Mouse (Mus musculus) heart, embryonic 12.5 days (tissue): ENCODE data around the gene Gm29609. TPM values are rescaled to one million over a fixed set of nuclear protein-coding genes. Genes with fewer than 3 reads are reported as not detected.
A peak's percentile ranks its signal among the peaks of the same experiment; 100 is the strongest.

Source experiments
- ATAC-seq: fragments of 200-750 bp; cut with Nextera tagmentation; 2 replicates; pipeline ENCODE4 v1.8.0; 2017; ENCODE audit warnings: moderate TSS enrichment, moderate library complexity; ENCODE audit not compliant: insufficient number of reproducible peaks, low FRiP score
- H3K27ac ChIP-seq: fragments of 300-500 bp; sonication (generic); 2 replicates; pipeline ENCODE4 v1.5.1; 2016; ENCODE audit warnings: mild to moderate bottlenecking, moderate library complexity; ENCODE audit not compliant: poor library complexity, severe bottlenecking
- H3K27me3 ChIP-seq: fragments of 300-500 bp; sonication (generic); replicated peaks from 2 replicates; pipeline ENCODE4 v1.6.1; 2016; ENCODE audit warnings: mild to moderate bottlenecking, moderate library complexity
- H3K36me3 ChIP-seq: fragments of 300-500 bp; sonication (generic); 2 replicates; pipeline ENCODE4 v1.6.1; 2016; ENCODE audit warnings: mild to moderate bottlenecking, moderate library complexity
- H3K4me1 ChIP-seq: fragments of 300-500 bp; sonication (generic); replicated peaks from 2 replicates; pipeline ENCODE4 v1.6.1; 2016; ENCODE audit warnings: mild to moderate bottlenecking
- H3K4me2 ChIP-seq: fragments of 300-500 bp; sonication (generic); 2 replicates; pipeline ENCODE4 v1.6.1; 2016; ENCODE audit warnings: mild to moderate bottlenecking, moderate library complexity
- H3K4me3 ChIP-seq: fragments of 300-500 bp; sonication (generic); 2 replicates; pipeline ENCODE4 v1.5.1; 2016; ENCODE audit warnings: mild to moderate bottlenecking
- H3K9ac ChIP-seq: fragments of 300-500 bp; sonication (generic); 2 replicates; pipeline ENCODE4 v1.6.1; 2016; ENCODE audit warnings: mild to moderate bottlenecking, moderate library complexity
- H3K9me3 ChIP-seq: fragments of 300-500 bp; sonication (generic); replicated peaks from 2 replicates; pipeline ENCODE4 v1.6.1; 2016; ENCODE audit warnings: mild to moderate bottlenecking, moderate library complexity
- WGBS: fragments of 180-500 bp; shearing (Covaris S2); methylation state at CpG from one replicate; pipeline ENCODE4 v1.1.7; 2016; 5-methylcytosine and 5-hydroxymethylcytosine counted together
- polyA plus RNA-seq: library from polyadenylated mRNA; unstranded; fragments of >200 nt; fragmentation: Nextera tagmentation; extraction: Ambion mirVana; gene quantifications from 2 replicates; pipeline ENCODE4 v1.2.1, GENCODE M21; 2016

Gene Gm29609
- polyA plus RNA-seq, 1 experiment from 2014 or later = 1.3 TPM

GRCm38 (mm10) chr5:31197072-31197471, 17.4 kb upstream of the Gm29609 start:
- H3K4me1 ChIP-seq = peaks cover 23% of the 10 kb centered on the region
- H3K9ac ChIP-seq = no peak overlapping the region
- ATAC-seq = no peak
- peaks cover 5% of the 10 kb centered on the region for H3K9me3 ChIP-seq
- no peak overlapping the region for H3K27ac ChIP-seq
- WGBS = 94% methylated on average over 12 of the region's 12 CpGs
- no peaks in the 10 kb centered on the region for H3K27me3 ChIP-seq
- peaks cover 62% of the 10 kb centered on the region for H3K36me3 ChIP-seq
- no peak overlapping the region for H3K4me3 ChIP-seq
- H3K4me2 ChIP-seq = no peak overlapping the region

DNA sequence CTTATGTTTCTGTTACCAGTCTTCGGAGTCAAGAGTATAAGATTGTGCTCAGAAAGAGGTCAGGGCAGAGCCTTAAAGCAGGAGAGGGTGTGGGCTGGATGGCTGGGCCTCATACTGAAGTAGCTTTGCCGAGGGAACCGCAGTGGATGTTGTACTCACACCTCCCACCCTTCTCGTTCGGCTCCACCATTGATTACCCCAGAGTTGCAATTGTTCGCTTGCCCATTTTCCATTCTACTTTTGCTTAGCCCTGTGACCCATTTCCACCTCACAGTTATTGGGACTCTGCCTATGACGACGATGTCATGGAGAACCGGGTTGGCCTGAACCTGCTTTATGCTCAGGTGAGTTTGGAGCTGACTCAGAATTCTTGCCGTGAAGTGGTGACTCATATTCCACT, 16.5 kb upstream of the Gm29609 start:
- Histone ChIP-seq H3K36me3 (peaks cover 65% of the 10 kb centered on the region), H3K27me3 (no peaks in the 10 kb centered on the region), H3K4me1 (peaks cover 28% of the 10 kb centered on the region), H3K9me3 (peaks cover 5% of the 10 kb centered on the region), H3K4me2 (no peak overlapping the region), H3K4me3 (no peak overlapping the region), H3K27ac (no peak overlapping the region), H3K9ac (no peak overlapping the region)
- 92% methylated on average over 10 of the region's 10 CpGs for WGBS
- no peak for ATAC-seq

- Histone ChIP-seq H3K9me3 (peaks cover 5% of the 10 kb centered on the region), H3K27me3 (no peaks in the 10 kb centered on the region), H3K4me1 (peaks cover 26% of the 10 kb centered on the region), H3K27ac (no peak overlapping the region), H3K36me3 (peaks cover 69% of the 10 kb centered on the region), H3K4me2 (no peak overlapping the region), H3K4me3 (no peak overlapping the region), H3K9ac (no peak overlapping the region)
- WGBS = 90% methylated on average over 4 of the region's 4 CpGs
- ATAC-seq = no peak
Measured at GRCm38 (mm10) chr5:31195671-31196070, 16.0 kb upstream of the Gm29609 start.

DNA sequence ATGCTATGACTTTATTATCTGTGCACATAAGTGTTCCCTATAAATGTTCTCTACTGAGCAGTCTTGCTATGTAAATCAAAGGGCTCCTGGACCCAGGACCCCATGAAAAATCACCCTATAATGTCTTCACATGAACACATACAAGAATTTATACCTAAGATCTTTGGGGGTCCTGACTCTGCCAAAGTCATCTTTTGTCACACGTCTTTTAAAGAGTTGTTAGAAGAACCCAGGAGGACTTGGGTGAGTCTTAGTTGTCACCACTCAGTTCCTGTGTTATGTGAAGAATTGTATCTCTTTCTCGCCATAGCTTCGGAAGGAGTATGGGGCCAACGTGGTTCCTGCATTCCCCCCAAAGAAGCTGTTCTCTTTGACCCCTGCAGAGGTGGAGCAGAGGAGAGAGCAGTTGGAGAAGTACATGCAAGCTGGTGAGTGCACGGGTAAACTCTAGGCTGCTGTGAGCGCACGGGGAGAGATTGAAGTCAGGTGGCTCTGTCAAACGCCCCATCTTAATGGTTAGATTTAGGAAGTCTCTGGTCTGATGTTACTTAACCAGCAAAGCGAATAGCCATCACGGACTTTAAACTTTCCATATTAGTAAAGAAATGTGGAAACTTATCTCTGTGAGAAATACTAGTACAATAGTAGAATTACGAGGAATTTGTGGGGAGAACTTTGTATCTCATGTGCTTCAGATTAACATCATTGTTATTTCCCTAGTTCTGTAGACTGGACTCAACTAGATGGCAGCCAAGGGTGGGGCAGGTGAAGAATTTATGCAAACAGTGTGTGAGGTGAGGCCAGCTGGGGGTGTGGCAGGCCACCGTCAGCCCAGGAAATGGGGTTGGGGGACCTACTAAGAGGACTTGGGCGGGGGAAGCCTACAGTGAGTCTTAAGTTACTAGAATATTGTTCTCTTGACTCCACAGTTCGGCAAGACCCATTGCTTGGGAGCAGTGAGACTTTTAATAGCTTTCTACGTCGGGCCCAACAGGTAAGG, 15.1 kb upstream of the Gm29609 start:
- Histone ChIP-seq H3K4me3 (peak overlapping the region; percentile 83; the same call in 1 of the 2 replicates), H3K9me3 (no peaks in the 10 kb centered on the region), H3K4me1 (peaks cover 20% of the 10 kb centered on the region), H3K9ac (peak overlapping the region; percentile 92; the same call in 1 of the 2 replicates), H3K4me2 (peak overlapping the region; percentile 84), H3K27ac (no peak overlapping the region), H3K27me3 (no peaks in the 10 kb centered on the region), H3K36me3 (peaks cover 69% of the 10 kb centered on the region)
- ATAC-seq = no peak
- 89% methylated on average over 16 of the region's 16 CpGs for WGBS

- peak overlapping the region; percentile 87 for H3K27ac ChIP-seq
- no peaks in the 10 kb centered on the region for H3K9me3 ChIP-seq
- peak overlapping the region; percentile 92 for H3K9ac ChIP-seq
- no peak for ATAC-seq
- H3K27me3 ChIP-seq = no peaks in the 10 kb centered on the region
- peak overlapping the region; percentile 83 for H3K4me3 ChIP-seq
- 11% methylated on average over 25 of the region's 25 CpGs for WGBS
- peak overlapping the region; percentile 84 for H3K4me2 ChIP-seq
- H3K36me3 ChIP-seq = peaks cover 67% of the 10 kb centered on the region
- H3K4me1 ChIP-seq = peaks cover 20% of the 10 kb centered on the region
Measured at GRCm38 (mm10) chr5:31193631-31194281, 14.0 kb upstream of the Gm29609 start.

DNA sequence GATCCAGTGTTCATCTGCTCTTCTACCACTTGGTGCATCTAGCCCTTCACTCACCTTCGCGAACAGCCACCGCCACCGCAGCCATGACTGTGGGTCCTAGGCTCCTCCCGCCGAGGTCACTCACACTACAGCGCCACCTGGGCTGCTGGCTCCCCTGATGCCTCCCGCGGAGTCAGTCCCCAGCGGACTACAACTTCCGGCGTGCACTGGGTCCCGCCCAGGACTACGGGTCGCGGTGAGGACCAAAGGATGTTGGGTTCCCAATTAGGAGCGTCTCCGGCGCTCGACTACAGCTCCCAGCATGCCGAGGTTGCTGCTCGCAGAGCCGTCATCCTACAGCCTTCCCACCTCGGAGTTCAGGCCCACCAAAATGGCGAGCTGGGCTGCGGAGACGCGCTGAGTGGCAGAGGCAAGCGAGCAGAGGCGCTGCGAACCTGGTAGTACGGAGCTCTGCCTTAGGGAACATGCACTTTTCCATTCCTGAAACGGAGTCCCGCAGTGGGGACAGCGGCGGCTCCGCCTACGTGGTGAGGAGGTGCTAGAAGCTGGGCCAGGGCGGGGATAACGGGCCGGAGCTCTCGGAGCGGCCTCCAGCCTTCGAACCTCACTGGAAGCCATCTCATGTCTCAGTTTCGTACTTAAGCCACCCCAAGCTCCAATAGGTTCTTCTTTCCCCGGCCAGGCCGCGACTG, 13.4 kb upstream of the Gm29609 start, which contains the start of the genes Snx17 and Eif2b4:
Gene Snx17, plus strand, starts transcription at position 289 of the 692 bp plus-strand sequence.
Gene Eif2b4, minus strand, starts transcription at position 492 of the 692 bp plus-strand sequence.
- H3K27ac ChIP-seq = peak within 1 kb of the TSS; percentile 87
- peaks cover 20% of the 10 kb centered on the region for H3K4me1 ChIP-seq
- H3K27me3 ChIP-seq = no peaks in the 10 kb centered on the region
- H3K9ac ChIP-seq = peak within 1 kb of the TSS; percentile 92
- peak within 1 kb of the TSS; percentile 84 for H3K4me2 ChIP-seq
- no peaks in the 10 kb centered on the region for H3K9me3 ChIP-seq
- ATAC-seq = peak; percentile 96
- H3K36me3 ChIP-seq = peaks cover 67% of the 10 kb centered on the region
- WGBS = under 1% methylated on average over 48 of the region's 48 CpGs
- peak within 1 kb of the TSS; percentile 83 for H3K4me3 ChIP-seq

- Histone ChIP-seq H3K9me3 (no peaks in the 10 kb centered on the region), H3K27me3 (no peaks in the 10 kb centered on the region), H3K4me2 (peak overlapping the region; percentile 84), H3K4me3 (peak overlapping the region; percentile 83), H3K9ac (peak overlapping the region; percentile 77), H3K27ac (peak overlapping the region; percentile 76), H3K36me3 (peaks cover 67% of the 10 kb centered on the region), H3K4me1 (peaks cover 20% of the 10 kb centered on the region)
- 13% methylated on average over 42 of the region's 42 CpGs for WGBS
- peak; percentile 74 for ATAC-seq
Measured at GRCm38 (mm10) chr5:31192045-31192938, 12.6 kb upstream of the Gm29609 start.

- H3K9me3 ChIP-seq = no peaks in the 10 kb centered on the region
- no peaks in the 10 kb centered on the region for H3K27me3 ChIP-seq
- 86% methylated on average over 9 of the region's 9 CpGs for WGBS
- ATAC-seq = no peak
- H3K9ac ChIP-seq = no peak overlapping the region
- peaks cover 20% of the 10 kb centered on the region for H3K4me1 ChIP-seq
- H3K36me3 ChIP-seq = peaks cover 52% of the 10 kb centered on the region
- H3K27ac ChIP-seq = no peak overlapping the region
- H3K4me3 ChIP-seq = no peak overlapping the region
- no peak overlapping the region for H3K4me2 ChIP-seq
Measured at GRCm38 (mm10) chr5:31190201-31190600, 10.5 kb upstream of the Gm29609 start.

DNA sequence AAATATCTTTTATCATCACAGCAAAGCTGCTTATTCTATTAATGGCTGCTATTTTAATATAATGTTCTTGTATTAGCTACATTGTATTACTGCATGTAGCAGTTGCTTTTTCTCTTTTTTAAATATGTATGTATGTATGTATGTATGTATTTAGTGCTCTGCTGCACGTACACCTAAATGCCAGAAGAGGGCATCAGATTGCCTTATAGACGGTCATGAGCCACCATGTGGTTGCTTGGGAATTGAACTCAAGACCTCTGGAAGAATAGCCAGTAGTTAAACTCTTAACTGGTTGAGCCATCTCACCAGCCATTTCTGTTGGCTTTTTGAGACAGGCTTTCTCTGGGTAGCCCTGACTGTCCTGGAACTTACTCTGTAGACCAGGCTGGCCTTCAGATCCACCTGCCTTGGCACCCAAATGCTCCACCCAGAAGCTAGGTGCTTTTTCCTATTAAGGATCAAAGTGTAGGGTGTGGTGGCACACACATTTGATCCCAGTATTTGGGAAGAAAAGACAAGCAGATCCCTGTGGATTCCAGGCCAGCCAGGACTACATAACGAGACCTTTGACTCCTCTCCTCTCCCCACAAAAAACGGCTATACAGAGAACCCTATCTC, 8.6 kb upstream of the Gm29609 start:
- 81% methylated on average over 4 of the region's 4 CpGs for WGBS

GRCm38 (mm10) chr5:31183678-31184077, 4.0 kb upstream of the Gm29609 start:
- Histone ChIP-seq H3K27me3 (no peaks in the 10 kb centered on the region), H3K36me3 (peaks cover 20% of the 10 kb centered on the region), H3K9me3 (no peaks in the 10 kb centered on the region), H3K9ac (no peak overlapping the region), H3K4me2 (no peak overlapping the region), H3K4me1 (0 out of 2 replicates have a peak, but pooled peaks cover 2% of the 10 kb centered on the region), H3K27ac (no peak overlapping the region), H3K4me3 (no peak overlapping the region)
- 35% methylated on average over 4 of the region's 4 CpGs for WGBS
- peak; percentile 38; the same call in 1 of the 2 replicates for ATAC-seq

More for the DNA sequence above, 8.6 kb upstream of the Gm29609 start:
- no peak for ATAC-seq
- Histone ChIP-seq H3K9me3 (no peaks in the 10 kb centered on the region), H3K36me3 (peaks cover 46% of the 10 kb centered on the region), H3K9ac (no peak overlapping the region), H3K4me2 (no peak overlapping the region), H3K4me1 (peaks cover 10% of the 10 kb centered on the region), H3K4me3 (no peak overlapping the region), H3K27me3 (no peaks in the 10 kb centered on the region), H3K27ac (no peak overlapping the region)
